Mouse (Mus musculus) c-Kit-positive CD71-positive TER-119-negative erythroid progenitor cells, embryonic 14.5 days (primary cell): Measurements from ENCODE around the gene Gm6993.

Experiments
- DNase-seq: peaks from one replicate; pipeline ENCODE4 v3.0.0-alpha.2; 2013; ENCODE audit warnings: low read depth

The Gm6993 gene

DNA sequence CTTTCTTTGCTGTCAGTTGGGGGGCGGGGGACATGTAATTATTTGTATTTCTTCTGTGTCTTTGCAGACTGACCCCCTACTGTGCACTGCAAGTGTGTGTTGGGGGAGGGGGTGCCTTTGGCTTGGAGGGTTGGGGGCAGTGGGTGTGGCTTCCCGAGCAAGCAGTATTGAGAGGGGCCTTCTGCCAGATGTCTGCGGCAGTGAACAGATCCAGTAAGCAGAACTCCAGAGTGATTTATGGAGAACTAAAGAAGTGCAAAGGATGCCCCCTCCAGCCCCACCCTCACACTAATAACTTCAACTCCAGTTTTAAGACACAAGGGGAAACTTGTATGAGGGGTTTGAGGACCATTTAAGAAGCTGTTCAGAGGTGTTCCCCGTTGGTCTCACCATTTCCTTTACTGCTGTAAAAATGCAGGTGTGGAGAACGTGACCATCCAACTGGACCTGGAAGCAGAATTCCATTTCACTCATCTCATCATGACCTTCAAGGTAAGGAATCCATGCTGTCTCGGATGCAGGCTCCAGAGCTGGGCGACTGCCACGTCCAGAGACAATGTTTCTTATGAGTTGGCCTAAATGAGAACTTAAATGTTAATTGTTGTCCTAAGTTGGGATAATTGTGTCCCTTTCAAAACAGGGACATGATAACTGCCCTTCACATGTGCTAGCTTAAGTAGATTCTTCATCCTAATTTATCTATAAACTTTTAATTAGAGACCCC, 31.6 kb downstream of the Gm6993 start:
- DNase-seq = no peak

DNA sequence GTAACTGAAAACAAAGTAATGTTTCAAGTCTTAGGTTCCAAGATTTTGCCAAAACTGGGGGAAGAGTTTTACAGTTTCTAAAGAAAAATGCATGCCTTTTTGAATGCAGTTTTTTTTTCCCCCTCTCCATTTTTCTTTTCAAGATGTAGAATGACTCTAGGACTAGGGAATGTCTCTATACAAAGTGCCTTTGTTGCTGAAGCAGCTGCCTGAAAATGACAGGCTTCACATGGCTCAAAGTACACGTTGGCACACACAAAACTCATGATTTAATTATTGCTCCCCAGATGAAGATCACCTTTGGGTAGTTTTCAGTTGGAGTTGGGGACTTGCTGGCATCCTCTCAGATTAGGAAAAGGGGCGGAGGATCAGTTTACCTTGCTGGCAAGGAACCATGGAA, 32.3 kb downstream of the Gm6993 start:
- DNase-seq = no peak

DNA sequence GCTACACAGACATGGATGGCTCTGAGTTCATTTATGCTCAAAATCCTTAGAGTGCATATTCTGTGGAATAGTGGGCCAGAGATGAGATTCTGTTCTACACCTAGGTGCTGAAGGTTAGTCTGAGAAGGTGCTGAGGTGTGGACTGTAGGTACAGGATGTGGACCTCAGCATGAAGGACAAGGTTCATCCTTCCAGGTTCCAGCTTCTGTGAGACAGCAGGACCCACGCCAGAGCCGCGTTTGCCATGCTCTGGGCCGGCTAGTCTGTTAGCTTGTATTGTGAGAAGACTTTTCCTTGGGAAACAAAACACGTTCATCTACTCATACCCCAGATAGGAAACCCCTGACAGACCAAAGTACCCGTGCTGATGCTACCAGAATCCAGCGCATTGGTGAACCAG, 33.1 kb downstream of the Gm6993 start:
- DNase-seq = no peak

DNA sequence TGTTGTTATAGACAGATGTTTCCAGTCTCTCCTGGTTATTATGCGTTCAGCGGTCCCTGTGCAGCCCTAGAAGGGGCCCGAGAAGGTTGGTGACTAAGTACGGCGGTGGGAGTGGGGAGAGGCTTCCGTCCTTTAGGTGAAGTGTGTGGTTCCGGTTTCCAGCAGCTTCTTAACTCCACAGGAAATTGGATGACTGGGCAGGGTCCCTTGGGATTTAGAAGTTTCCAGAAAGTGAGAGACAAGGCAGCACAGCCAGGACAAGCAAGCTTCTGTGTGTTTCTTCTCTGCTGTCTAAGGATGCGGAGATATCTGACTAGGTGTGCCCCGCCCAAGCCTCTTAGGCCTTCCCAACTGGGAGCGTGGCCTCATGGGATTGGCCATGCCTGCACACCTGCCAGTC, 34.8 kb downstream of the Gm6993 start:
- no peak for DNase-seq

DNA sequence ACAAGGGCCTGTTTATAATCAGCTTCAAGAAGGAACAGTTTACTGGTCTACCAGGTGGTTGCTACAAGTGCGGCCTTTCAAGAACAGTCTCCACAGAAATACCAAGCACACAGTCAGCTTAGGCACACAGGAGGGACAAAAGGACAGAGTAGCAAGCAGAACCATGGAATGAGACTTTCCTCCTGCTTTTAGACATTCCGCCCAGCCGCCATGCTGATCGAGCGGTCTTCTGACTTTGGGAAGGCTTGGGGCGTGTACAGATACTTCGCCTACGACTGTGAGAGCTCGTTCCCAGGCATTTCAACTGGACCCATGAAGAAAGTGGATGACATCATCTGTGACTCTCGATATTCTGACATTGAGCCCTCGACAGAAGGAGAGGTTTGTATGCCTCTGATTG, 37.7 kb downstream of the Gm6993 start:
- DNase-seq = no peak

DNA sequence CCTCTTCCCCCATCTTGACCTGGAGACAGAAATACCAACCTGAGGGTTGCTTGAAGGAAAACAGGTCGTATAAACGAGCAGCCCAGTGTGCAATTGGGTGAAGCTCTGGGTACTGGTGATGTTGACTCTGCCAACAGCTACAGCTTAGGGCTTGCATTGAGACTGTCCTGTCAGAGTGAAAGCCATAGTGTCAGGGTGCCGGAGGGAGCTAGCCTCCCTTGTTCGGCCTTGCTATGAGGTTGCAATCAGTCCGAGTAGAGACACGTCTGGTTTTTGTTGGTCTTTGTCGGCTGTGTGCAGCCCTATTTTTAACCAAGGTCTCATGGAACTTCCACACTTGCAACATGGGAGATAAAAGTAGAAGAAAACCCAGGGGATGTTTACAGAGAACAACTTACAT, 39.7 kb downstream of the Gm6993 start:
- no peak for DNase-seq

DNA sequence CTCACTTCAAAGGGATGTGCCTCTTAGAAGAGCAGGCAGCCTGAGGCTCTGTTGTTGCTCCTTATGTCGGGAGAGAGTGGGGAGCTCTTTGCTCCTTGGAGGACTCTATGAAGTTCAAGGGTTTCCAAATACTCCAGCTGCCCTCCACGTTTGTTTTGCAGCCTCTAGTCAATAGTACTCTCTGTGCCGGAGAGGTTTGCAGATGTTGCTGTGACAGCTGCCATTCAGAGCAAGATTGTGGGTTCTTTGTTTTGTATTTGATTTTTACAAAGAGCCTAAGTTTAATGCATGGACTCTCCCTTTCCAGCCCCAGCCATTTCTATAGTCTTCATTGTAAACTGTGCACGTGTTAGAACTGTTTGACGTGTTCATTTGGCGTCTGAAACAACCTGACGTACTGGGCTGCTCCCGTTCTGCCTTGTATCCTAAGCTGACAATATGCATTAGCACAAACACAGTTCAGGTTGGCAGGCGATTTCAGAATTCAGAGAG, 40.6 kb downstream of the Gm6993 start:
- DNase-seq = no peak

DNA sequence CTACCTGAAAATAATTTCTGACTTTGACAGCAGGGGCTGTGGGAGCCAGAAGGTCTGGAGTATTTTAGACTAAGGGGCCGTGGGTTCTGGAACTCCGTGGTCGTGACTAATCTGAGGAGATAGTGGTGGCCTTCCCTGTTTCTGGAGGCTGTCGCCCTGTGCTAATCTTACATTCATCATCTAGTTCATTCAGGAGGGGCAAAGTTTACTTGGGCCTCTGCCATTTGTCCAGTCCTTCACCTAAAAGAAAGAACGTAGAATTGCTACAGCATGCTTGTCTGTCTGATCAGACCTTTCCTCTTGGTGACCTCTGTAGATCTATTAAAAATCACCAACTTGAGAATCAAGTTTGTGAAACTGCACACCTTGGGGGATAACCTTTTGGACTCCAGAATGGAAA, 41.7 kb downstream of the Gm6993 start:
- DNase-seq = no peak

DNA sequence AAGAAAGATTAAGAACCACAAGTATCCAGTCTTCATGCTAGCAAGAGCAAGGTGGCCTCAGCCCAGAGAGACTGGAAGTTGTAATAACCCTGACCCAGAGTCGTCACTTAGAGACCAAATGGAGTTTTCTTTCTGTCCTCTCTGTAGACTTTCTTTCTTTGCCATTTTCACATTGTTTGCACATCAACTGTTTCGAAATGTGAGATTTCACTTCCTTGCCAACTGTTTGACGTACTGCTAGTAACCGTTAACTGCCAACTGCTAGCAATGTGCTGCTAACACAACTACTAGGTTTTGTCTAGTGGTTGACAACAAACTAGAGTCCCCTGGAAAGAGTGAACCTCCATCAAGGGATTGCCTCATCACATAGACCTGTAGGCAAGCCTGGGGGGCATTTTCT, 42.6 kb downstream of the Gm6993 start:
- DNase-seq = no peak

DNA sequence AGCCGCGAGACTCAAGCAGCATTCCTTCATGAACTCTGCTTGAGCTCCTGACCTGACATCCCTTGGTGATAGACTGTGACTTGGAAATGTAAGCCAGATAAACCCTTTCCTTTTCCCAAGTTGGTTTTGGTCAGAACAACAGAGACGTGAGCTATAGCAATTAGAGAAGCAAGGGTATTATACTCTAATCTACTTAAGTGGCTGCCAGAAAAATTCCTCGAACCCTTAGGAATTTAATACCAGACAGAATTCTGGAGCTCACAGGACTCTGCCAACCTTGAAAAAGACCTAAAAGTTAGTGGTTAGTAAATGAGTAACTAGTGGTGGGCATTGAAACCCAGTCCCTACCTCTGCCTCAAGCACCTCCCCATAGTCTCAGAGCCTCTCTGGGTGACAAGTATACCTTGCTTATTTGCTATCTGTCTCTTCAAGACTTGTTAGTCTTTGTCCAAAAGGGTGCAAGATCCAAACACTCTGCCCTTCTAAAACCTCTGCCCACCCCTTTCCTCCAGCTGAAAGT, 43.1 kb downstream of the Gm6993 start:
- DNase-seq = no peak

DNA sequence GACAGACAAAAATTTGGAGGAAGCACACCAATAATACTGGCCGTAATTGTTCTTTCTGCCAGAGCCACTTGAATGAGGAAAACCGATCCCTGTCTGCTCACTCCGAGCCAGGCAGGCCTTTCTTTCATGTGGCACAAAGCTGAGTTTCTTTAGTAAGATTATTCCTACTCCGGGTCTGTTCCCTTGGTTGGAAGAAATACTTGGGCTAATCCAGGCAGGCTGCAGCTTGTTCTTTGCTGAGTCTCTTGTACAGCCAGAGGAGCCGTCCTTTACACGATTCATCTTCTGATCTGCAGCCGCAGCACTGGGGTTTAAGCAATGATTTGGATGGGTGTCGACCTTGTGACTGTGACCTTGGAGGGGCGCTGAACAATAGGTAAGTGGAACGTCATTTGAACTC, 48.5 kb downstream of the Gm6993 start:
- no peak for DNase-seq
